Mouse (Mus musculus) midbrain, embryonic 14.5 days (tissue): ENCODE results near the gene Hoxc11. TPM values are rescaled to one million over a fixed set of nuclear protein-coding genes. Genes with fewer than 3 reads are reported as not detected.

Experiments
- ATAC-seq: fragments of 200-750 bp; cut with Nextera tagmentation; 2 replicates; pipeline ENCODE4 v1.8.0; 2017; ENCODE audit warnings: moderate number of reproducible peaks, moderate library complexity; ENCODE audit not compliant: low FRiP score, low TSS enrichment
- DNase-seq: peaks from one replicate; pipeline ENCODE4 v3.0.0-alpha.2; 2015
- H3K27ac ChIP-seq: fragments of 300-500 bp; sonication (generic); replicated peaks from 2 replicates; pipeline ENCODE4 v1.5.1; 2014; ENCODE audit warnings: mild to moderate bottlenecking, low read depth, low read length, moderate library complexity
- H3K27me3 ChIP-seq: fragments of 300-500 bp; sonication (generic); 2 replicates; pipeline ENCODE4 v1.6.1; 2014; ENCODE audit warnings: low read length, control low read depth, mixed read lengths; ENCODE audit not compliant: control insufficient read depth, insufficient read depth
- H3K36me3 ChIP-seq: fragments of 300-500 bp; sonication (generic); 2 replicates; pipeline ENCODE4 v1.6.1; 2014; ENCODE audit warnings: low read length, control low read depth; ENCODE audit not compliant: control insufficient read depth, insufficient read depth
- H3K4me1 ChIP-seq: fragments of 300-500 bp; sonication (generic); 2 replicates; pipeline ENCODE4 v1.6.1; 2014; ENCODE audit warnings: mild to moderate bottlenecking, antibody characterized with exemption, low read length, control low read depth; ENCODE audit not compliant: control insufficient read depth, insufficient read depth
- H3K4me2 ChIP-seq: fragments of 300-500 bp; sonication (generic); 2 replicates; pipeline ENCODE4 v1.6.1; 2014; ENCODE audit warnings: mild to moderate bottlenecking, low read length, moderate library complexity
- H3K4me3 ChIP-seq: fragments of 300-500 bp; sonication (generic); replicated peaks from 2 replicates; pipeline ENCODE4 v1.5.1; 2014; ENCODE audit warnings: low read depth, low read length
- H3K9ac ChIP-seq: fragments of 300-500 bp; sonication (generic); replicated peaks from 2 replicates; pipeline ENCODE4 v1.6.1; 2014; ENCODE audit warnings: mild to moderate bottlenecking, low read length, moderate library complexity
- H3K9me3 ChIP-seq: fragments of 300-500 bp; sonication (generic); 2 replicates; pipeline ENCODE4 v1.6.1; 2016; ENCODE audit warnings: low read length, control low read depth, mixed read lengths; ENCODE audit not compliant: control insufficient read depth
- WGBS: fragments of 180-500 bp; shearing (Covaris S2); extraction: QIAGEN DNeasy Blood & Tissue Kit; methylation state at CpG from one replicate; pipeline ENCODE4 v1.1.7; 2014; 5-methylcytosine and 5-hydroxymethylcytosine counted together
- polyA plus RNA-seq: library from polyadenylated mRNA; unstranded; fragments of >200 nt; fragmentation: Nextera tagmentation; extraction: Ambion mirVana; gene quantifications from 2 replicates; pipeline ENCODE4 v1.2.1, GENCODE M21; 2014

Hoxc11 gene
- polyA plus RNA-seq, 1 experiment from 2014 or later, result not detected

DNA sequence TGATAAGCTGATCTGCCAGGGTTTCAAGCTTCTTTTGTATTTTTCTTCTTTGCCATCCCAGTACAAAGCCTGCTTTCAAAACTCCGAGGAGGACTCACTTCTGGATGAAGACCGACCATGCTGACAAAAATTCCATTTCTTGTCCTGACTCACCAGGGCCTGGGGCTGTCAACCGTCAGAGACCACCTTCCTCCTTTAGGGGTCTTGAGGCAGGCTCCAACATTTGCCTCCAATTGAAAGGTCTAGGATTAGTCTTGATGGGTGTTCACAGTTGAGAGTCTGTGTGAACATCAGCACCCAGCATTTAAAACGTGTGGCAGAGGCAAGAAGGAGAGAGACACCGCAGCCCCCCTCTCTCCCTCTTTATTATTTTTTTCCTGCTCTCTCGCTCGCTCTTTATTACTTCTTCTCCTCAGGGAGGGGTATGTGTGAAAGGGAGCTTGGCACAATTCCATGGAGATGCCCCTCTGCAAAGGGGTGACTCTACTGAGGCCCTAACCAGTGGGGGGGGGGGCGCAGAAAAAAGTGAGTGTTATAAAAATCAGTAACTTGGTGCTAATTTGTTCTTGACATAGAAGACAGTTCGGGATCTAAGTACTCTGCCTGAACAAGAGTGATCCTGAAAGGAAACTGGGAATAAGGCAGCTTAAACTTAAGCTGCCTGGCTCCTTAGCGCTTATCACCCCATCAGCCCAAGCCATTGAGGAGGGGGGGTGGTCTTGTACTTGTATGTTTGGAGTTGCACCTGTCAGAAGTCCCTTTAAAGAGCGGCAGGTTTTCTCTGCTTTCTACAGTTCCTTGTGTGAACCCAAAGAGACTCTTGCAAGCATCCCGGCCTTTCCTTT lies 34.7 kb upstream of the Hoxc11 start:
- H3K9ac ChIP-seq, result no peak overlapping the region
- H3K9me3 ChIP-seq, result no peaks in the 10 kb centered on the region
- H3K36me3 ChIP-seq, result no peaks in the 10 kb centered on the region
- no peak for DNase-seq
- H3K4me2 ChIP-seq, result no peak overlapping the region
- no peak overlapping the region for H3K4me3 ChIP-seq
- no peak overlapping the region for H3K27ac ChIP-seq
- ATAC-seq, result no peak
- H3K4me1 ChIP-seq, result no peaks in the 10 kb centered on the region
- peaks cover 96% of the 10 kb centered on the region for H3K27me3 ChIP-seq
- 3% methylated on average over 12 of the region's 12 CpGs for WGBS

DNA sequence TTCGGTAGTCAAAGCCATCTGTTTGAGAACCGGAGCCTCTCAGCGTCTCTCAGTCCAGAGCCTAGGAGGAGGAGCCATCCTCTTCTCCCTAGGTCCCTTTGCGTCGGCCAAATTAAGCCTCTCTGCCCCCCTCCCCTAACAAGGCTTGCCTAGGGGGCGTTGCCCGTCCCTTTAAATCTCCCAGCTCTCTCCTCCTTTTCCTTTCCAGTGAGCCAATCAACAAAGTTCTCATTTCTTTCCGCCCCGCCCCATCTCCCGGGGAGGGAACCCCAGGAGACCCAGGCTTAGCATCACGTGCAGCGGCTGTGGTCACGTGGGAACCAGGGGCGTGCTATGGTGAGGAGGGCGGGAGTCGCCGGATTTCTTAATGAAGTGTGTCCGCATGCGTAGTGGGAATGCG lies 33.6 kb upstream of the Hoxc11 start:
- no peaks in the 10 kb centered on the region for H3K4me1 ChIP-seq

DNA sequence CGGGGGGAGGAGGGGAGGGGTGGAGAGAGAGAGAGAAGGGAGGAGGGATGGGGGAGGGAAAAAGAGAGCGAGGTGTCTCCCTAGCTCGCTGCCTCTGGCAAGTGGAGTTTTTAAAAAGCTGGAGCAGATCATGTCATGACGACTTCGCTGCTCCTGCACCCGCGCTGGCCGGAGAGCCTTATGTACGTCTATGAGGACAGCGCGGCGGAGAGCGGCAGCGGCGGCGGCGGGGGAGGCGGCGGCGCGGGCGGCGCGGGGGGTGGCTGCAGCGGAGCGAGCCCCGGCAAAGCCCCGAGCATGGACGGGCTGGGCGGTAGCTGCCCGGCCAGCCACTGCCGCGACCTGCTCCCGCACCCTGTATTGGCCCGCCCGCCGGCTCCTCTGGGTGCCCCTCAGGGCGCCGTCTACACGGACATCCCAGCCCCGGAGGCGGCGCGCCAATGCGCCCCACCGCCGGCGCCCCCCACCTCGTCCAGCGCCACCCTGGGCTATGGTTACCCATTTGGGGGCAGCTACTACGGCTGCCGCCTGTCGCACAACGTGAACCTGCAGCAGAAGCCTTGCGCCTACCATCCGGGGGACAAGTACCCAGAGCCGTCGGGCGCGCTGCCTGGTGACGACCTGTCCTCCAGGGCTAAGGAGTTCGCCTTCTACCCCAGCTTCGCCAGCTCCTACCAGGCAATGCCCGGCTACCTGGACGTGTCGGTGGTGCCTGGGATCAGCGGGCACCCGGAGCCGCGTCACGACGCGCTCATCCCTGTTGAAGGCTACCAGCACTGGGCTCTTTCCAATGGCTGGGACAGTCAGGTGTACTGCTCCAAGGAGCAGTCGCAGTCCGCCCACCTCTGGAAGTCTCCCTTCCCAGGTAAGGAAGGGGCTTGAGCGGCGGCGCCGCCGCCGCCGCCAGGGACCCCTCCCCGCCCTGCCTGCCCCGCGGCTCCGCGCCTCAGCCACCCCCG lies 32.9 kb upstream of the Hoxc11 start, which contains the start of gene Hoxc13:
Gene Hoxc13 (plus strand): TSS at position 51 of the 959 bp plus-strand sequence.
- Histone ChIP-seq H3K36me3 (no peaks in the 10 kb centered on the region), H3K27ac (no peak within 1 kb of the TSS), H3K4me2 (peak within 1 kb of the TSS; percentile 37), H3K27me3 (peaks cover 98% of the 10 kb centered on the region), H3K9ac (no peak within 1 kb of the TSS), H3K9me3 (no peaks in the 10 kb centered on the region), H3K4me1 (no peaks in the 10 kb centered on the region), H3K4me3 (0 out of 2 replicates have a peak within 1 kb of the TSS, but pooled peaks have one; percentile 8)
- WGBS, result under 1% methylated on average over 67 of the region's 88 CpGs
- DNase-seq, result no peak
- ATAC-seq, result peak; percentile 58

More for the DNA sequence above, 33.6 kb upstream of the Hoxc11 start:
- peak; percentile 81 for DNase-seq
- peak; percentile 84; the same call in 1 of the 2 replicates for ATAC-seq
- H3K27me3 ChIP-seq, result peaks cover 98% of the 10 kb centered on the region
- H3K36me3 ChIP-seq, result no peaks in the 10 kb centered on the region
- WGBS, result 0% methylated on average over 20 of the region's 20 CpGs
- no peaks in the 10 kb centered on the region for H3K9me3 ChIP-seq
- no peak overlapping the region for H3K4me3 ChIP-seq
- no peak overlapping the region for H3K9ac ChIP-seq
- H3K4me2 ChIP-seq, result peak overlapping the region; percentile 37
- H3K27ac ChIP-seq, result no peak overlapping the region

DNA sequence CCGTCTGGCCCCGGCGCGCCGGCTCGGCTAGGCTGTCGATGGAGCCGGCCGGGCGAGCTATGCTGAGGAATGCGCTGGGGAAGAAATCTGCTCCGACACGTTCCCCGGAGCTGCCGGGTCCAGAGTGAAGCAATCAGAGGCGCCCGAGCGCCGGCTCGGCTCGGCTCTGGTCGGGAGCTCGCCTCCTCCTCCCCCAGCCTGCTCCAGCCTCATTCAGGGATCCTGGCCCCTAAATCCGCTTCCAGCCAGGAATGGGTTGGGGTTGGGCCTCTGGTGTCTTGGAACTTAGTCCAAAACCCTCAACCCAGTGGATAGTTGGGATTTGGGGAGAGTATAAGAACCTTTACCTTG lies 32.2 kb upstream of the Hoxc11 start:
- H3K9me3 ChIP-seq, result no peaks in the 10 kb centered on the region
- no peaks in the 10 kb centered on the region for H3K4me1 ChIP-seq
- no peak overlapping the region for H3K27ac ChIP-seq
- peaks cover 98% of the 10 kb centered on the region for H3K27me3 ChIP-seq
- DNase-seq (no peak), ATAC-seq (no peak)
- no peaks in the 10 kb centered on the region for H3K36me3 ChIP-seq
- H3K9ac ChIP-seq, result no peak overlapping the region
- WGBS, result 1% methylated on average over 24 of the region's 24 CpGs
- H3K4me2 ChIP-seq, result no peak overlapping the region
- 0 out of 2 replicates have a peak overlapping the region, but pooled peaks have one; percentile 0 for H3K4me3 ChIP-seq

DNA sequence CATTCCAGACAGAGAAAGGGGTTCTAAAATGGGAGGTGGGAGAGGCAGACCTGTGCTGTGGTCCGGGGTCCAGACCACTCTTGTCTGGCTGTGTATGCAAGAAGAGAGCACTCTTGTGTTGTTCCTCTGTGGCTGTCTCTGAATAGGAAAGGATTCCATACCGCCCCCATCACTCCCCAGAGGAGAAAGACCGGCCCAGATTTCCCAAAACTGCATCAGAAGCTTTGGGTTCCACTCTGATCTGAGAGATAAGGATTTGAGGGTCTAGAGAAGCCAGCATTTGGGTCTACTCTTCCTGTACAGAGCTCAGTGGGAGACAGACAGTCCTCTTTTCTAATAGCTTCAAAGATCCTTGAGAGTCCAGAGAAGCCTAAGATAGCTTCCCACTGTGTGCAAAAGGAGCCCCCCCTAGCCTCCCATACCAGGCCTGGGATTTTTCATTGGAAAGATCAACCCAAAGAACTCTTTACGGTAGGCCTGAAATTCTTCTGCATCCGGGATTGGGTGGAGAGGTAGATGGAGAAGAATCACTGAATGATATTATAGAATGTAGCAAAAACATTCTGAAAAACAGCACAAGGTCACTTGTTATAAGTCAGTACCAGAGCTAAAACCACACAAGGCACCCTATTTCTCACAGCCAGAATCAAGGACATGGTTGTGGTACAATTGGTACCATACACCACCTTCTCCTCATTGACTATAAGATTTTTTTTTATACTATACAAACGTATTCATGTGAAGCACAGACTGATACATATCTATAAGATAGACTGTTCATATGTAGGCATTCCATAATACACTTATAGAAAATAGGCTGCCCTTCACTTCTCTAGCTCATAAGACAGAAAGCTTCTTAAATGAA lies 31.4 kb upstream of the Hoxc11 start:
- WGBS, result 7% methylated on average over 6 of the region's 6 CpGs
- Histone ChIP-seq H3K27ac (no peak overlapping the region), H3K4me2 (no peak overlapping the region), H3K27me3 (peaks cover 98% of the 10 kb centered on the region), H3K9me3 (no peaks in the 10 kb centered on the region), H3K36me3 (no peaks in the 10 kb centered on the region), H3K4me3 (no peak overlapping the region), H3K9ac (no peak overlapping the region), H3K4me1 (no peaks in the 10 kb centered on the region)
- DNase-seq (no peak), ATAC-seq (no peak)

DNA sequence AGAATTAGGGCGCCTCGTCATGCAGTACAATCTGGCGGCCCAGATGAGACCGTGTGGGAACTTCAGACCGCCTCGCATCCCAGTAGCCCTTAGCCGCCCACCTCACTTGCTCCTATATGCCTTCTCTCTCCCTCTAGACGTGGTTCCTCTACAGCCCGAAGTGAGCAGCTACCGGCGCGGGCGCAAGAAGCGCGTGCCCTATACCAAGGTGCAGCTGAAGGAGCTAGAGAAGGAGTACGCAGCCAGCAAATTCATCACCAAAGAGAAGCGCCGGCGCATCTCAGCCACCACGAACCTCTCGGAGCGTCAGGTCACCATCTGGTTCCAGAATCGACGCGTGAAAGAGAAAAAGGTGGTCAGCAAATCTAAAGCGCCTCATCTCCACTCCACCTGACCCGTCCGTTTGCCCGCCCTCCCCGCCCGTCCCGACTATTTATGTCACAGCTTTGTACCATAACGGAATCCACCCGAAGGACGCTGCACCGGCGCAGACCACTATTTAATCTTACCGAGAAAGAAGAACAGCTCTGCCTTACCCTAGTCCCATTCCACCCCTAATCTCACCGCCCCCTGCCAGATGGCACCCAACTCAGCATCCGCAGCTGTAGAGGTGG lies 27.1 kb upstream of the Hoxc11 start:
- H3K27ac ChIP-seq, result no peak overlapping the region
- ATAC-seq (no peak), DNase-seq (no peak)
- H3K36me3 ChIP-seq, result no peaks in the 10 kb centered on the region
- H3K27me3 ChIP-seq, result peaks cover 99% of the 10 kb centered on the region
- WGBS, result 1% methylated on average over 40 of the region's 40 CpGs
- no peaks in the 10 kb centered on the region for H3K9me3 ChIP-seq
- H3K4me2 ChIP-seq, result no peak overlapping the region
- no peak overlapping the region for H3K9ac ChIP-seq
- H3K4me3 ChIP-seq, result no peak overlapping the region
- no peaks in the 10 kb centered on the region for H3K4me1 ChIP-seq

DNA sequence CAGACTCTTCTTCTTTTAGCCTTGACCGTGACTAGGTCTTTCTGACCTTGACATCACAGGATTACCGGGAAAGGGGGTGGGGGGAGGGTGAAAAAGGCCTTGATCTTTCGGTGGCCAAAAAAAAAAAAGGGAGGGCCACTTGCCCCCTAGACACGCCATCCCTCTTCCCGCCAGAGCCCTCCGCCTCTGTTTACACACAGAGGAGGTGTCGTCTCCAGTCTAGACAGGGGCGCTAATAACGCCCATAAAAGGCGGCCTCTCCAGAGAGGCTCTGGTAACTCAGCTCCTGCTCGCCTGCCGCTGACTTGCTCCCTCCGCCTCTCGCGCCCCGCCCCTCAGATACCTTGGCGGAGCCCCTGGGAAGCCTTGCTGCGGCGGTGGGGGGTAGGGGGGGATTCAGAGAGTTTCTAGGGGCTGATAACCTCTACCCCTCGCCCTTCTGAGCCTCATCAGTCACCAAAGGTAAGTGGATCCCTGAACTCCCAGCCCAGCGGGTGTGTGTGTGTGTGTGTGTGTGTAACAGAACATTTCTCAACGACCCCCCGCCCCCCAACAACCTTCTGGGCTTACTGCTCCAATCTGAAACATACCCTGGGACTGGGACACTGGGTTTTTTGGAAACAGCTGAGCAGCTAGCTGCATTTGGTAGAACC lies 22.4 kb upstream of the Hoxc11 start:
- DNase-seq (no peak), ATAC-seq (no peak)
- WGBS, result under 1% methylated on average over 23 of the region's 23 CpGs
- Histone ChIP-seq H3K9me3 (no peaks in the 10 kb centered on the region), H3K27me3 (peaks cover 100% of the 10 kb centered on the region), H3K4me2 (no peak overlapping the region), H3K4me3 (no peak overlapping the region), H3K27ac (no peak overlapping the region), H3K36me3 (no peaks in the 10 kb centered on the region), H3K9ac (no peak overlapping the region), H3K4me1 (no peaks in the 10 kb centered on the region)
